Mouse (Mus musculus) adrenal gland (tissue): ENCODE measurements around the gene Tsc22d2.
"Not testable (repeated sequence)": the region's sequence is repeated elsewhere in the genome, so short reads cannot be mapped to it uniquely, and the experiment has no call there.

Experiments
- intact Hi-C: fragments of 180-260 bp; cut with DNase I; formaldehyde crosslinking; loops from one replicate; pipeline ENCODE4 v1.15.1; 2025

The Tsc22d2 gene

DNA sequence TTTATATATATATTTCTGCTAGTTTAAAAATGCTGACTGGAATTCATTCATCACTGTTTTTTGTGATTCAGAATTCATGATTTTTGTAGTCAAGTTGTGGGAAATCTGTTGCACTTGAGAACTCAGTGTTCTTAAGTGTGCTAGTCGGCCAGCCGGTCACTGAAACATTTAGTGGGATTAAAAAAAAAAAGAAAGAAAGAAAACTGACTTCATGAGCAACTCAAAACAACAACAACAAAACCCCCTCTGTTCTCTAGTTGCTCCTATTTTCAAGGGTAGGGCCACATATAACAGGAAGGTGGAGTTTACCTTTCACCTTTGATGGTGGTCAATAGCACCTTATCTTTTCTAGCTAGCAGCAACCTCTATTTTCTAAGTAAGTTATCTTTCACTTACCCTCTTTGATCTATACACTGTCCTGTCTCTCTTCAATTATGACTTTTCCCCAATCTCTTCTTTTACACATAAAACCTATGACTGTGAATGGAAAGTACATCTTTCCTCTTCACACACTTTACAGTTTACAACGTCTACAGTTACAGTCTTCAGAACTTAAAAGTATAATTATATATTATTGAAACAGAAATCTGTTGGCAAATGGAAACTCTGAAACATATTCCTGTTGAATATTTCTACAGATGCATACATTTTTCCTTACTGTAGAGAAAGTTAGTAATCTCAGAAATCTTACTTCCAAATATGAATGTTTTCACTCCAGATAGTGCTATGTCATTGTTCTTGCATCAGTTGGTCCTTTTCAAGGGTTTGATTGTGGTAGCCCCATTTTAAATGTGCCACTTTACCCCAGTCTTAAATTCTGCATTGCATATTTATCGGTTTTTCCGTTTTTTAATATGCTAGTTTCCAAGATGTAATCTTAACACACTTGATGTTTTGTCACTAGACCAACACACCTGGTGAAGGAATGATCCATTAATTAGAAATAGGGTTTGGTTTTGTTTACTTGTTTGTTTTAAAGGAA lies 4.5 kb downstream of the Tsc22d2 start:
- intact Hi-C loops, result loop anchor here (5.0 kb wide), 2 partner anchors 68 to 158 kb away; partner anchors contain the start of gene Selenot

DNA sequence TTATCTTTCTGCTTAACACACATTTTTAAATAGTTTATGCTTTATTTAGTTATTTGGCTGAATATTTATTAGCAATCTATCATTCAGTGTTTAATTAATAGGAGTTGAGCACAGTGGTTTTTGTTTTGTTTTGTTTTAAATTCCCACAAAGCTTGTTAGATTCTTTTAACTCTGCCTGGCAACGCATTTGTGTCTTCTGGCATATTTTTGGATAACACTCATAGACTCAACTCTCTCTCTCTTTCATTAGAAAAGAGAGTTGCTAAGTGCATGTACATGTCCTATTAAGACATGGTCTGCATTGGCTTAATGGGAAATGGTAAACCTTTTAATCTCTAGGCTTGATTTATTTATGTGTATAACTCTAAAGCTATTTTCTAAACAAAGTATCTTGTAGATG lies 14.3 kb downstream of the Tsc22d2 start:
- intact Hi-C loops, result no loop called here

DNA sequence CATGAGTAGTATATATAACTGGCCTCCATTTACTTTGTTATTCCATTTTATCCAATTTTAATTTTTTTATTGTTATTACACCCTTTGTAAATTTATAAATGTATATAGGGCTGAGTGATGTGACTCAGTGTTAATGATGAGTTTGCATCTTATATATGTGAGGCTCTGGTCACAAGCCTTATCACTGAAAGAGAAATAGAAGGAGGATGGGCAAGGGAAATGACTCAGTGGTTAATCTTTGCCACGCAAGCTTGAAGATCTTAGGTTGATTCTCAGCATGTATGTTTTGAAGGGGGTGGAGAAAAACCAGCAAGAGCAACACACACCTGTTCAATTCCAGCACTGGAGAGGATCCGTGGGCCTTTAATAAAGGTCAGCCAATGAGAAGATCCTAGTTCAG lies 19.9 kb downstream of the Tsc22d2 start:
- intact Hi-C loops, result no loop called here

DNA sequence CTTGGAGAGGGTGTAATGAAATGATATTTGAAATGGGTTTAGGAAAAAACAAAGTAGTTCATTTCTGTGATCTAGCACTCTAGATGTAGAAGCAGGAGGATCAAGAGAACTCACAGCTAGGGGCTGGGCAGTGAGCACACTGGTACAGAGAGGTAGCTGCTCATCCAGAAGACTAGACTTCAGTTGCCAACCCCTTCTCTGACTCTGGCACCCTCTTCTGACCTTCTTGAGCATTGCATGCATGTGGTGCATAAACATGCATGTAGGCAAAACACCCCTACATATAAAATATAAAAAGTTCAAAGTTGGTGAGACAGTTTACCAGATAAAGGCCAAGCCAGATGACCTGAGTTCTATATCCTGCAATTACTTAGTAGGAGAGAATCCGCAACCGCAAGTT lies 33.7 kb downstream of the Tsc22d2 start:
- intact Hi-C loops, result no loop called here

DNA sequence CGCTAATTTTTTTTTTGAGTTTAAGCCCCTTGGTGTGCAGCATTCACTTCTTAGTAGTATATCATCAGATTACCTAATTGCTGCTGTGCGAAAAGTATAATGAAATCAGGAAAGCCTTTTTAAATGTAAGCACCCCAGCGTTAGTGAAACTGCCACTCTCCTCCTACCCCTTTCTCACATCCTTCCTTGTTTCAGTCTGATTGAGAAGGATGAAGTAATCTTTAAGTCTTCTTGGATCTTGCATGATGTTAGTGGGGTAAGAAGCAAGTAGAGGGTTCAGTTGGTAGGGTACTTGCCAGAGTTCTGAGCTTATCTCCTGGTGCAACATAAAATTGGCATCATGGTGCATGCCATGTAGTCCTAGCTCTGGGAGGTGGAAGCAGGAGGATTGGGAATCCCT lies 35.0 kb downstream of the Tsc22d2 start:
- intact Hi-C loops, result no loop called here

DNA sequence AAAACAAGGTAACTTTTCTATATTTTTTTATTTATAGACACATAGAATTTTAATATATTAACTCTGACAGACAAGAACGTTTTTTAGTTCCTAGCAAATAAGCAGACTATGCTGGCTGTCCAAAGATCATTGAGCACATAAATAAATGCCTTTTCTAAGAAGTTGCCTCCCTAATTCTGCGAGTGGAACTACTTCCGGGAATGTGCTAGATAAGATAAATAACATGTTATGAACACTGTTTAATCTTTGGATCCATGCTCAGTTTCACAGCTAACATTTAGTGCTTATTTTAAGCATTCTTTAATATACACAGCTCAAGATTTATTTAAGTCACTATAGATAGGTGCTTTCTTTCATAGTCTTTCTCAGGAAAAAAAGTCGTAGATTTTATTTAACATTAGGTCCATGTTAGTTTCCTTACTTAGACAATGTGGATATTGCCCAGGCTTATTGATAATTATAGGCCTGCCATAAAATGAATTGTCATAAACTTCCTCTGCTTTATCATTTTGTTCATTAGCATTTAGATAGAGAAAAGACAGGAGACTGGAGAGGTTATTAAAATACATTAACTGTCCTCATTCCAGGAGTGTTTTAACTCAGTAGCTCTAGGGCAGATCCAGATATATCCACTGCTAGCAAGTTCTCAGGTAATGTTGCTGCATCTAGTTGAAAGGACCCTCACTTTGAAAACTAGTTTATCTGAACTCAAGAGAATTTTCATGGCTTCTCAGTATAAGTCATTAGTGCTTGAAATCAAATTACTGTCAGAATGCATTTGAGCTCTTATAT lies 40.1 kb downstream of the Tsc22d2 start:
- intact Hi-C loops, result no loop called here

DNA sequence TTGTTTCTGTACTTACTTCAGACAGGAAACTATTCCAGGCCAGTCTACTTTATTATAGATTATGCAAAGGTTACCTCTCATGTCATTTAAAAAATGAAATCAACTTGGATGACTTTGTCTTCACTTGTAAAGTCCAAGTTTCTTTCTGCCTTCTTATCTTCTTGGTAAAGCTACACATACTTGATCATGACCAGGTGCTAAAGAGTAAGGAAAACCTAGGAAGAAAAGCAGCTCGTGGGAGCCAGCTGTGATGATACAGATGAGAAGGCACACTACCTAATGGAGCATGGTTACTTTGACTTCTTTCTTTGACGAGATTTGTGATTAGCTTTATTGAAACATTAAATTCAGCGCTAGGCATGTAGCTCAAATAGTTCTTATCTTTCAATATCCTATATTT lies 40.7 kb downstream of the Tsc22d2 start:
- intact Hi-C loops, result no loop called here

DNA sequence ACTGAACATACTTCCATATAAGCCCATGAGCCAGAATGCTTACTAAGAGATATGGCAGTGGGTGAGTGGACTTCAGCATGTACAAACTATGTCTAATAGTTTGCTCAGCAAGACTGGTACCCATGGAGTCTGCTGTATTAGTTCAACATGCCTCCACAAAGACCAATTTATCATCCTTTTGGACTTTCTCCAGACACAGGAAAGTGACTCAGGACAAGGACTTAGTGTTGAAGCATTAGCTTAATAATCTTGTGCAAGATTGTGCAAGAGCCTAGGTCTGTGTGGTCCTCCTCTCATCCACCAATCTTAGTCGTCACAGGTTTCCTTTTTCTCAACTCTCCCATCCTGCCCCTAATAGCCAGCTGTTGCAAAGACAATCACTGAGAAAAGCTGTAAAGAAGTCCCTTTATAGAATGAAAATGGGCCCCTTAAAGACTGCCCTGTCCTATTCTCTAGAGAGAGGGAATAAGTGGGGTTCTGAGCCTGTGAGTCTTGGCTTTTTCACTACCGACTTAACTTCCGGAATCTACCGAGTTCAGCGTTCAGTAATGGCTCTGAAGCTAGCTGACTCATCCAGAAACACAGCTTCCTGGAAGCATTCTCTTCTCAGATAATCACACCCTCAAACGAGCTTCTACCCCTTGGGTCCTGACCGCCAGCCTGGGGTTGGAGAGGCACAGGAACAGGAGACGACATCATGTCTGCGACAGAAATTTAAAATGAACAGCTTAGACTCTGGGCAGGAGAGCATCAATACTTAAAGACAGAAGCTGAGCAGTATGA lies 55.3 kb downstream of the Tsc22d2 start:
- intact Hi-C loops, result no loop called here

DNA sequence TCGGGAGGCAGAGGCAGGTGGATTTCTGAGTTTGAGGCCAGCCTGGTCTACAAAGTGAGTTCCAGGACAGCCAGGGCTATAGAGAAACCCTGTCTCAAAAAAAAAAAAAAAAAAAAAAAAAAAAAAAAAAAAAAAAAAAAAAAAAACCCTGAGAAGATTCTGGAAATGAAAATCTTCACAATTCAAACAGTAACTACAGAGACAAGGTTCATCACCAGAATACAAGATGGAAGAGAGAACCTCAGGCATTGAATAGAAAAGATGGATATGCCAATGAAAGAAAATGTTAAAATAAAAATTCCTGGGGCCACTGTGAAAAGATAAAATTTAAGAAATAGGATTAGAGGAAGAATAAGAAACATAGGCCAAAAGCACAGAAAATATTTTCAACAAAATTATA lies 60.8 kb downstream of the Tsc22d2 start:
- intact Hi-C loops, result not testable (repeated sequence)

DNA sequence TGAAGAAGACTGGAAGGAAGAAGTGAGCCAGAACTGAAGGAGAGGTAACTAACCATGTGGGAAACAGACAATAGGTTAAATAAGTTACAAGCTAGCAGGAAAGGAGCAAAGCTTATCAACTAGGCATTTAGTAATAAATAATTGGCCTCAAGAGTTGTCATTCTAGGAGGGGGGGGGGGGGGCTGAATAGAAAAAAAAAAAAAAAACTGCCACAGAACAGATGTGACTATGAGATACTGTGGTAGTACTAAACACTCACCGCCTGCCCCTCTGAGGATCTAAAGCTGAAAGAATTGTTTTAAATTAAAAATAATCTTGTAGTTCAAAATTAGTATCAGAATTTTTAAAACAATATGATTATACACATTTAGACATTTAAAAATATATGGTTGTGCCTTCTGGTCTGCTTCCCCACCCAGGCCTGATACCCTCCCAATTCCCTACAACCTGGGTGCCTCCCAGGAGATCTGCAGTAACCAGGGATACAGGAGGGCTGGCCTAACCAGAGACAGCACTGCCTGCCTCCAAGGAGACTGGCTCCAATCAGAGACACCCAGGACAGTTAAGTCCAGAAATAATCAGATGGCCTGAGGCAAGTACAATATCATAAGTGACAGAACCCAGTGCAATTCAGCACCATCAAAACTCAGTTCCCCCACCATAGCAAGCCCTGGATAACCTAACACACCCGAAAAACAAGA lies 64.4 kb downstream of the Tsc22d2 start:
- intact Hi-C loops, result no loop called here

DNA sequence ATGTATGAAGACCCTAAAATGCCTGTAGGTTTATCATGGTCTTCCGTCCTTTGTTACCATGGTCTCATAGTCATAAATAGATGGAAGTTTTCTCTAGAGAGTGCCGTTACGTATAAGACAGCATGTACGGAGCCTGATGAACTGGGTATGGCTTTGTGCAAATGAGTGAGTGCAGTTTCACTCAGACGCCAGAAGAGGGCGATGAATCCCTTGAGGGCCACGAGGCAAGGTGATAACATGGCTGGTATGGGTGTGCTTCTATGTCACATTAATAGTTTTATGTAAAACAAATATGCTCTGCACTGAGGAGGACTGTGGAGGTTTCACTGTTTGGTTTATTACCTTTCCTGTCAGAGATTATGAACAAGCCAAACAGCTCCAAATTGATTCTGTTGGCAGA lies 71.4 kb downstream of the Tsc22d2 start:
- intact Hi-C loops, result loop anchor here (5.0 kb wide), 2 partner anchors 69 to 349 kb away; no protein-coding TSS in a partner anchor

DNA sequence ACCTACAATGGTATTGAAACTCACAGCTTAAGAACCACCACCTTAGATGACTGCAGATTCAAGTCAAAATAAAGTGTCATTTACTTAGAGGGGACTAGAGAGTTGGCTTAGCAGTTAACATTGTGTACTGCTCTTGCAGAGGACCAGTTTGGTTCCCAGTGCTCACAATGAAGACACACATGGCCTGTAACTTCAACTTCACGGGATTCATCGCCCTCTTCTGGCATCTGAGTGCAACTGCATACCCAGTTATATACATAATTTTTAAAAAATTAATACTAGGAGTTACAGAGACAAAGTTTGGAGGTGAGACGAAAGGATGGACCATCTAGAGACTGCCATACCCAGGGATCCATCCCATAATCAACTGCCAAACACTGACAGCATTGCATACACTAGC lies 72.6 kb downstream of the Tsc22d2 start:
- intact Hi-C loops, result loop anchor here (5.0 kb wide), 2 partner anchors 70 to 350 kb away; no protein-coding TSS in a partner anchor

DNA sequence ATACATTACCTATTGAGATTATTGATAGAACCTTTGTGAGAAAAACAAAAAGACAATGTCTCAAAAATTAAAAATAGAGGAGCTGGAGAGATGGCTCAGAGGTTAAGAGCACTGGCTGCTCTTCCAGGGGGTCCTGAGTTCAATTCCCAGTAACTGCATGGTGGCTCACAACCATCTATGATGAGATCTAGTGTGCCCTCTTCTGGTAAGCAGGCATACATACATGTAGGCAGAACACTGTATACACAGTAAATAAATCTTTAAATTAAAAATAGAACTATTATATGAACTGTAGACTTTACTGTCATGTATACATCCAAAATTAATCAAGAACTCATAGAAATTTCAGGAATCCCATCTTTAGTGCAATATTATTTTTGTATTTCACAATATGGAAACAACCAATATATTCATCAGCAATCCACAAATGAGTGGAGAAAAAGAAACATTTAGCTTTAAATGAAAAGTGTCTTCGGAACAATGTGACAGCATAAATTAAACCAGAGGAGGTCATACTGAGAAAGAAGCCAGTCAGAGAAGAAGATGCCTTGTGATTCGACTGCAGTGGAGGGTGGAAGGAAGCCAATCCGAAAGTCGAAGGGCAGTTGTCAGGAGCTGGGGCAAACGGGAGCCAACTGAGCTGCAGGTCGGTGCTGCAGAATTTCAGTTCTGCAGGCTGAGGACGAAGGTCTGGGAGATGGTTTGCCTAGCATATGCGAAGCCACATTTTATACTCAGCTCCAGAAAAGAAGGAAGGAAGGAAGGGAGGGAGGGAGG lies 73.7 kb downstream of the Tsc22d2 start:
- intact Hi-C loops, result loop anchor here (5.0 kb wide), 2 partner anchors 71 to 351 kb away; no protein-coding TSS in a partner anchor

DNA sequence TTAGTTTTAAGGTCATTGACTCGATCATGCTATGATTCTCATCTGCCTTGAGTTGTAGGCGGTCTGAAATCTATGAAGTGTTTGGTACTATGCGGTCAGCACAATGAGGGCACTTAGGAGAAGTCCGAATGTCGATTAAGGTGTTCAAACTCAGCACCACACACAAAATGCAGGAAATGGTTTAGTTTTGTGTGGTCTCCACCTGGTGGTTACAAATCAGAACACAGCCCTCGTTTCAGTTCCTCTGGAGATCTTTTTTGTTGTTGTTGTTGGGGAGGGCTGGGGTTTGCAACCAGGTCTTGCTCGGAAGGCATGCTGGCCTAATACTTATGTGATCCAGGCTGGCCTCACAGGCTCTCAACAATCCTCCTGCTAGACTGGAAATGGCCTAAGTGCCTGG lies 76.3 kb downstream of the Tsc22d2 start:
- intact Hi-C loops, result loop anchor here (2.0 kb wide), 1 partner anchor 328 kb away; no protein-coding TSS in a partner anchor

DNA sequence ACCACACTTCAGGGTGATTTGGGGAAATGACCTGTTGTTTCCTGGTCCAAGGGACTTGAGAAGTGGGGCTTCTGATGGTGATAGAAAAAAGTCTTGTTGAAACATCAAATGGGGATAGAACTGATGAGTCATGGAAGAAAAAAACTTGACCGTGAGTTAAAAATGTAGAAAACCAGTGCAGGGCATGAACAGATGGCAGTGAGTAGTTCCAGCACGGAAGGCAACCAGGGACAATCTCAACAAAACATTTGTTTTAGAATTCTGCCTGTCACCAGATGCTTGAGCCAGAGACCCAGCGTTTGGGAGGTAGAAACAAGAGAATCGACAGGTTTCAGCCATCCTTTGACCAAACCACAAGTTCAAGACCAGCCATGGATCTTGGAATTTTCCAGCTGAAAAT lies 79.1 kb downstream of the Tsc22d2 start:
- intact Hi-C loops, result no loop called here

DNA sequence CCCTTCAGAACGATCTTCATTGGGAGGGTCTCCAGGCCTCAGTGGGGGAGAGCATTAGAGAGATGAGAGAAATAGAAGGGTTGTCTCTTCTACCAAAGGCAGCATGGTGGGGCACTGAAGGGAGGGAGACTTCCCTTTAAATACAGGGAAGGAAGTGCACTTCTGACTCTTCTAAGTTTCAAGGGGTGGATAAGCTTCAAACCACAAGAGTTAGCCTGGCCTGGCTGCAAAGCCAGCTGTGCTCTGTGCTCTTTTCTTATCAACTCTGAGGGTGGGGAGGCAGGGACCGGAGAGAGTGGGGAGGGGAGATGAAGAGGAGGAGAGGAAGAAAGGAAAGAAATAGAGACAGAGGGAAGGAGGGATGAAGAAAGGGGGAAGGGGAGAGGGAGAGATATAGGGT lies 87.4 kb downstream of the Tsc22d2 start:
- intact Hi-C loops, result loop anchor here (5.0 kb wide), 1 partner anchor 285 kb away; no protein-coding TSS in a partner anchor

DNA sequence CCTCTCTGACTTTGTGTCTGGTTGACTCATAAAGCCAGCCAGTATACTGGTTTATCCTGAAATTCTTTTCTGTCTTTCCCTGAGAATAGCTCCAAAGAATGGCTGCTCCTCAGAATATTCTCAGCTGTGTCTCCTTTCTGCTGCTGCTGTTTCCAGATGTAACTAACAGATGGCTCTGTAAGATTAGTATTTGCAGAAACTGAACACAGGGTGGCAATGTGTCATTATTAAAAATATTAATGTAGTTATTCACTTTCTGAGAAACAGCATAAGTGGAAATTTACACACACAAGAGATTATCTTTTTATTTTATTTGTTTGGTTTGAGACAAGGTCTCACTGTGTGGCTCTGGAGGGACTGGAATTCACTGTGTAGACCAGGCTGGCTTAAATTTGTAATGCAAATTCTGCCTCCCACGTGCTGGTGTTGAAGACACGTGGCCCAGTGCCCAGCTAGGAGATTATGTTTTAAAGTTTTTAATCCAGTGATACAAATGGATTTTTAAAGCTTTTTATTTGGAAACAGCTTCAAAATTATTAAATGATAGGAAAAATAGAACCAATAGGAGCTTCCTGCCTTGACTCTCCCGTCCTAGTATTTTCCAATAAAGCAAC lies 89.3 kb downstream of the Tsc22d2 start:
- intact Hi-C loops, result loop anchor here (5.0 kb wide), 1 partner anchor 283 kb away; no protein-coding TSS in a partner anchor

DNA sequence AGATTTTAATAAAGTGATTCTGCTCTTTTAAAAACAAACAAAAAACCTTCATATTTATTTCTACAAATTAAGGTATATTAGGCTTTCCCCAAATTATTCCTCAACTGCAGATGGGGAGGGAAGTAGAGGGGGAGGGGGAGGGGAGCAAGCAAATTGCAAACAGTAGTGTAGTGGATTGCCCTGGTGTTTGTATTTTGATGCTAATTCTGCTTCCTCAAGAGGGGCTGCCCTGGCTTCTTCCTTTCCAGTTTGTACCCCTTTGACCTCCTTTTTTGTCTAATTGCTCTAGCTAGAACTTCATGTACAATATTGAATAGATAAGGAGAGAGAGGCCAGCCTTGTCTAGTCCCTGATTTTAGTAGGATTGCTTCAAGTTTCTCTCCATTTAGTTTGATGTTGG lies 90.2 kb downstream of the Tsc22d2 start:
- intact Hi-C loops, result loop anchor here (5.0 kb wide), 1 partner anchor 283 kb away; no protein-coding TSS in a partner anchor
